Mouse (Mus musculus) heart, postnatal 0 days (tissue): ENCODE data around the gene Rfx1. TPM values are rescaled to one million over a fixed set of nuclear protein-coding genes. Genes with fewer than 3 reads are reported as not detected.

Source experiments
- ATAC-seq: fragments of 200-750 bp; cut with Nextera tagmentation; 2 replicates; pipeline ENCODE4 v1.8.0; 2017; ENCODE audit warnings: low read depth, moderate number of reproducible peaks, moderate library complexity; ENCODE audit not compliant: insufficient read depth
- DNase-seq: peaks from one replicate; pipeline ENCODE4 v3.0.0-alpha.2; 2016; ENCODE audit warnings: low spot score
- H3K27ac ChIP-seq: fragments of 300-500 bp; sonication (generic); 2 replicates; pipeline ENCODE4 v1.5.1; 2014; ENCODE audit warnings: low read depth, mild to moderate bottlenecking
- H3K27me3 ChIP-seq: fragments of 300-500 bp; sonication (generic); 2 replicates; pipeline ENCODE4 v1.6.1; 2014; ENCODE audit warnings: low read length, mixed read lengths; ENCODE audit not compliant: control insufficient read depth, insufficient read depth
- H3K36me3 ChIP-seq: fragments of 300-500 bp; sonication (generic); replicated peaks from 2 replicates; pipeline ENCODE4 v1.6.1; 2014; ENCODE audit warnings: low read length, mixed read lengths; ENCODE audit not compliant: control insufficient read depth, insufficient read depth
- H3K4me1 ChIP-seq: fragments of 300-500 bp; sonication (generic); 2 replicates; pipeline ENCODE4 v1.6.1; 2014; ENCODE audit warnings: antibody characterized with exemption; ENCODE audit not compliant: control insufficient read depth, insufficient read depth
- H3K4me2 ChIP-seq: fragments of 300-500 bp; sonication (generic); 2 replicates; pipeline ENCODE4 v1.6.1; 2014; ENCODE audit warnings: low read depth, mild to moderate bottlenecking, low read length, moderate library complexity
- H3K4me3 ChIP-seq: fragments of 300-500 bp; sonication (generic); 2 replicates; pipeline ENCODE4 v1.5.1; 2014; ENCODE audit warnings: low read depth, low read length
- H3K9ac ChIP-seq: fragments of 300-500 bp; sonication (generic); replicated peaks from 2 replicates; pipeline ENCODE4 v1.6.1; 2014; ENCODE audit warnings: low read depth, low read length, mixed read lengths
- H3K9me3 ChIP-seq: fragments of 300-500 bp; sonication (generic); replicated peaks from 2 replicates; pipeline ENCODE4 v1.6.1; 2016; ENCODE audit warnings: low read length; ENCODE audit not compliant: control insufficient read depth
- CTCF ChIP-seq: IDR thresholded peaks from 2 replicates; pipeline ENCODE4 v1.5.1; 2016; ENCODE audit warnings: antibody characterized with exemption, control low read depth, low read depth
- EP300 ChIP-seq: IDR thresholded peaks from 2 replicates; pipeline ENCODE4 v1.6.1; 2016; ENCODE audit warnings: antibody characterized with exemption, low read depth
- WGBS: fragments of 180-500 bp; shearing (Covaris S2); extraction: QIAGEN DNeasy Blood & Tissue Kit; methylation state at CpG from one replicate; pipeline ENCODE4 v1.1.7; 2014; 5-methylcytosine and 5-hydroxymethylcytosine counted together
- polyA plus RNA-seq: library from polyadenylated mRNA; unstranded; fragments of >200 nt; fragmentation: Nextera tagmentation; extraction: Ambion mirVana; gene quantifications from 2 replicates; pipeline ENCODE4 v1.2.1, GENCODE M21; 2015
- total RNA-seq: library from RNA; depleted of rRNA; stranded (reverse); fragments of >200 nt; gene quantifications from 2 replicates; pipeline ENCODE4 v1.2.3, GENCODE M21; 2014; ENCODE audit warnings: low replicate concordance

The Rfx1 gene
- total and polyA plus RNA-seq, 2 experiments from 2014 or later: 2.4 to 15.3 TPM

DNA sequence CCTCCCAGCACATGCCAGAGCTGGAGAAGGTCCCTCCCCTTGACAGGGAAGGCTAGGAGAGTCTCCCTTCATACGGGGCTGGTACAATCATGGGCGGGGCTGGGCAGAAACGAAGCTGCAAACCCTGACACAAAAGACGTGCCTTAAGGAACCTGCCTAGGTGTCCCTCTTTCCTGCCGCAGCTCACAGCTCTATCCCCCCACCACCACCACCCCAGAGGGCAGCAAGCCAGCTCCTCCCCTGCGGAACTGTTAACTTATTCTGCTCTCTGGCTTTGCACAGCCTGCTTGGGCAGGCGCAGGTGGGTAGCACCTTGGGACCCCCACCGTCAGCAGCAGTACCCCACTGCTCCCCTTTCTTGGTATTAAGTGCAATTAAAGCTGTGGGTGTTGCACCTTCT is 29.4 kb downstream of the Rfx1 start:
- TF ChIP-seq EP300: no peak
- TF ChIP-seq CTCF: no peak
- Histone ChIP-seq H3K4me1 (no peaks in the 10 kb centered on the region), H3K36me3 (peaks cover 73% of the 10 kb centered on the region), H3K9ac (no peak overlapping the region), H3K27ac (no peak overlapping the region), H3K4me2 (no peak overlapping the region), H3K9me3 (no peaks in the 10 kb centered on the region), H3K4me3 (no peak overlapping the region), H3K27me3 (no peaks in the 10 kb centered on the region)
- 72% methylated on average over 8 of the region's 8 CpGs for WGBS
- DNase-seq (no peak), ATAC-seq (no peak)

DNA sequence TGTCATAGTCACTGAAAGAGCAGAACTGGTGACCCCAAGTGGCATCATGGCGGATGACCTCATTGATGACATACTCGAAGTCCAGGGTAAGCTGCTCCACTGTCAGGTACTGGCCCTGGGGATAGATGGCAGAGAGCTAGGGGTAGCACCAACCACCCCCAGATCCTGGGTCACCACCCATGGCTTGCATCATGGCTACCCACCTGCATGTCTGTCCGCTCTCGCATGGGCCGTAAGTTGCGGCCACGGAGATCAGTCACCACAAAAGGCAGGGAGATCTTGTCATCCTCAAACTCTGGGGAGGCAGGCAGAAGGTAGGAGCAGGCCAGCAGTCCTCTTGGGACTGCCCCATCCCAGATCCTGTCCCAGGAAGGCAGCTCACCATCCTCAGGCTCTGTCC is 31.7 kb downstream of the Rfx1 start:
- DNase-seq: no peak
- H3K4me1 ChIP-seq: no peaks in the 10 kb centered on the region
- no peak overlapping the region for H3K9ac ChIP-seq
- H3K27me3 ChIP-seq: no peaks in the 10 kb centered on the region
- WGBS: 87% methylated on average over 7 of the region's 7 CpGs
- no peak overlapping the region for H3K4me3 ChIP-seq
- no peak overlapping the region for H3K4me2 ChIP-seq
- TF ChIP-seq CTCF (no peak), EP300 (no peak)
- peaks cover 69% of the 10 kb centered on the region for H3K36me3 ChIP-seq
- no peak overlapping the region for H3K27ac ChIP-seq
- ATAC-seq: no peak
- H3K9me3 ChIP-seq: no peaks in the 10 kb centered on the region

DNA sequence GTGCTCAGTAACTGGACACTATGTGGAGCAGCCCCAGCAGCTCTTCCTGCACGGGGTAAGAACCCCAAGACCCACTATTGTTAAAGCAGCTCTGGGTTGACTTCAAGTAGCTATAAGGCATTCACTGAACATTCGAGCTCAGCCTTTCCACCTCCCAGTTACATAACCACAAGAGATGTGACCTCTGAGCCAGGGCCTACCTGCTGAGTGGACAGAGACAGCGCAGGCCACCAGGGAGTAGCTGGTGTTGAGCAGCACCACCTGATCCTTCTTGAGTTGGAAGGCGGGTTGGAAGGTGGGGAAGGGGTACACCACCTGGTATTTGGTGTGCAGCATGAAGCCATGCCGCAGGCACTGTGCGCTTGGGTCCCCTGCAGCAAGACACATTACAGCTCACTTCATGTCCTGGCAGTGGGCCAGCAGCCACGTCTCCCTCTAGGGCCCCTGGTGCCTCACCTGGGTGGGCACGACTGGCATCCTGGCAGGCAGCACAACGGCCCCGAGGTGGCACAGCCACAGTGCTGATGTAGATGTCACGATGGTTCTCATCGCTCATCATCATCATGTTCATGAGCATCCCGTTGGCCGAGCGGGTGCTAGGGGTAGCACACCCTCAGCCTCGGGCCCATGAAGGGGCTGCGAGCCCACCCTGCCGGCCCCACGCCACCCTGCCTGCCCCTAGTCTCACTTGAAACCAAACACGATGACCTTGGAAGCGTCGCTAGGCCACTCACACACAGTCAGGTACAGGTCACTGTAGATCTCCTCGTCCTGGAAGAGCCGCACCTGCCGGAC is 35.0 kb downstream of the Rfx1 start:
- Histone ChIP-seq H3K9ac (no peak overlapping the region), H3K4me1 (peaks cover 8% of the 10 kb centered on the region), H3K4me2 (no peak overlapping the region), H3K9me3 (no peaks in the 10 kb centered on the region), H3K27me3 (no peaks in the 10 kb centered on the region), H3K27ac (no peak overlapping the region), H3K4me3 (no peak overlapping the region), H3K36me3 (peaks cover 37% of the 10 kb centered on the region)
- ATAC-seq (no peak), DNase-seq (no peak)
- WGBS: 90% methylated on average over 25 of the region's 25 CpGs
- TF ChIP-seq EP300 (no peak), CTCF (no peak)

- Histone ChIP-seq H3K9ac (peak overlapping the region; percentile 85), H3K4me2 (peak overlapping the region; percentile 83), H3K4me3 (peak overlapping the region; percentile 90), H3K36me3 (peaks cover 17% of the 10 kb centered on the region), H3K4me1 (peaks cover 8% of the 10 kb centered on the region), H3K27me3 (no peaks in the 10 kb centered on the region), H3K27ac (no peak overlapping the region), H3K9me3 (no peaks in the 10 kb centered on the region)
- DNase-seq (no peak), ATAC-seq (no peak)
- 39% methylated on average over 3 of the region's 3 CpGs for WGBS
- no peak for TF ChIP-seq CTCF
- no peak for TF ChIP-seq EP300
These were observed 37.0 kb downstream of the Rfx1 start for GRCm38 (mm10) chr8:84103601-84104000.

DNA sequence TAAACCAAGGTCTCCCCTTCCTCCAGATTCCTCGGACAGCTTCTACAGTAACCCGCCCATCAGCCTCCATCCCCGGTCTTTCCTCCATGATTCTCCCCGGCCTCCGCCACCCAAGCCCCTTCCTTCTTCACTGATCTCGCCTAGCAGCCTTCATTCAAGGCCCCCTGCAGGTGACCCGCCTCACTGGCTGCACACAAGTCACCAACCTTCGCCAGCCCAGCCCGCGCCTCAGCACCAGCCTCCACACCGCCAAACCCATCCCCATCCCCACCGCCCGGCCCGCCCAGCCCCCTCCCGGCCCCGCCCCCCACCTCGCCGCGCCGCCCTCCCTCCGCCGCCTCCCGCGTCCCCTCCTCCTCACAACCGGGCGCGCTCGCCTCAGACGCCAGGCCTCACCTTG is 37.6 kb downstream of the Rfx1 start:
- H3K36me3 ChIP-seq: peaks cover 12% of the 10 kb centered on the region; the same call in 1 of the 2 replicates
- WGBS: under 1% methylated on average over 22 of the region's 29 CpGs
- DNase-seq (peak; percentile 46), ATAC-seq (peak; percentile 54)
- peak overlapping the region; percentile 83 for H3K4me2 ChIP-seq
- no peaks in the 10 kb centered on the region for H3K27me3 ChIP-seq
- peak overlapping the region; percentile 79 for H3K27ac ChIP-seq
- peak overlapping the region; percentile 90 for H3K4me3 ChIP-seq
- no peak; the same call in 1 of the 2 replicates for TF ChIP-seq CTCF
- TF ChIP-seq EP300: no peak
- H3K4me1 ChIP-seq: peaks cover 8% of the 10 kb centered on the region
- H3K9ac ChIP-seq: peak overlapping the region; percentile 85
- H3K9me3 ChIP-seq: no peaks in the 10 kb centered on the region
